ENCODE assay signal across 24 mouse cellular contexts in the genomic region with DNA sequence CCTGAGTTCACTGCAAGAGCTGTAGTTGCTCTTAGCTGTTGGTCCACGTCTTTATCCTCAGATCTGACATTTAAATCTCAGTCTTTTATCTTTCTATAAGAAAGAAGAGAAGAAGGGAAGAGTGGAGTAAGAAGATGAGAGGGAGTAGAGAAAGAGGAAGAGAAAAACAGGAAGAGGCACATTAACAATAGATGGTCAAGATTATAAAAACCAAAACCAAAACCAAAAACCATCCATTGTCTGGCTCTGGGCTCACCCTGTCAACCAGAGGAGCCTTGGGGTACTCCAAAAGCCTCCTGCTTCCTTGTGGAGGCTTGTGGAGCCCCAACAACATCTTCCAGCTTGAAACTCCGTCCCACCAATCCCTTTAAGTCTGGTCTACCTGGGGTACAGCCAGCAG.
"Had no signal": no experiment of that assay in that cellular context is flagged by ENCODE, and none has a peak within 500 bp of the region (broad histone marks: within the 10 kb centered on the region; RNA-seq: fewer than 3 reads in every experiment).

No protein-coding gene starts in this region.

- H3K4me2 ChIP-seq: liver, embryonic 13.5 days; liver, embryonic 15.5 days; lung, embryonic 15.5 days; midbrain, embryonic 11.5 days; midbrain, embryonic 13.5 days; midbrain, embryonic 15.5 days; neural tube, embryonic 13.5 days; neural tube, embryonic 15.5 days; stomach, embryonic 15.5 days had no signal

- ATAC-seq: liver, postnatal 0 days; lung, postnatal 0 days; midbrain, embryonic 13.5 days; midbrain, embryonic 15.5 days had no signal

- H3K9me3 ChIP-seq: liver, embryonic 13.5 days; liver, embryonic 15.5 days; lung, embryonic 15.5 days; midbrain, embryonic 13.5 days; midbrain, embryonic 15.5 days; neural tube, embryonic 13.5 days; neural tube, embryonic 15.5 days; stomach, embryonic 15.5 days had no signal

- H3K9ac ChIP-seq: liver, embryonic 13.5 days; liver, embryonic 15.5 days; liver, postnatal 0 days; lung, embryonic 15.5 days; midbrain, embryonic 13.5 days; midbrain, embryonic 15.5 days; neural tube, embryonic 13.5 days; neural tube, embryonic 15.5 days; stomach, embryonic 15.5 days had no signal

- DNase-seq: liver, embryonic 13.5 days; lung, adult 2 months; lung, postnatal 14 days; lung, postnatal 36 days; retina, postnatal 1 day; right cerebral cortex, adult 18-20 months; right cerebral cortex, postnatal 25 days; right cerebral cortex, postnatal 4 days; spleen, adult 18-20 months; thymus, postnatal 25 days; thymus, postnatal 4 days had no signal

- H3K27ac ChIP-seq: liver, embryonic 13.5 days; liver, embryonic 15.5 days; lung, embryonic 15.5 days; macrophage; midbrain, embryonic 13.5 days; midbrain, embryonic 15.5 days; neural tube, embryonic 13.5 days; neural tube, embryonic 15.5 days; stomach, embryonic 15.5 days; stomach, postnatal 0 days had no signal

- H3K4me1 ChIP-seq: liver, embryonic 13.5 days; liver, embryonic 15.5 days had no signal

- H3K4me3 ChIP-seq: liver, embryonic 13.5 days; liver, embryonic 15.5 days; lung, embryonic 15.5 days; midbrain, embryonic 13.5 days; midbrain, embryonic 15.5 days; myocyte; neural tube, embryonic 13.5 days; neural tube, embryonic 15.5 days; stomach, embryonic 15.5 days had no signal

- H3K27me3 ChIP-seq: liver, embryonic 13.5 days; liver, embryonic 15.5 days; lung, embryonic 15.5 days; midbrain, embryonic 13.5 days; midbrain, embryonic 15.5 days; neural tube, embryonic 13.5 days; neural tube, embryonic 15.5 days; stomach, embryonic 15.5 days had no signal

- H3K36me3 ChIP-seq: liver, embryonic 13.5 days; liver, embryonic 15.5 days; lung, embryonic 15.5 days; midbrain, embryonic 13.5 days; midbrain, embryonic 15.5 days; neural tube, embryonic 13.5 days; neural tube, embryonic 15.5 days; stomach, embryonic 15.5 days had no signal
